Mouse (Mus musculus) liver, postnatal 0 days (tissue): Measurements from ENCODE around the gene Mtss1l.
"Not testable (repeated sequence)": the region's sequence is repeated elsewhere in the genome, so short reads cannot be mapped to it uniquely, and the experiment has no call there.

Experiments used
- CTCF ChIP-seq: sonication (generic); IDR thresholded peaks from 2 replicates; pipeline ENCODE4 v1.5.1; 2016; ENCODE audit warnings: antibody characterized with exemption, low read depth
- EP300 ChIP-seq: IDR thresholded peaks from 2 replicates; pipeline ENCODE4 v1.6.1; 2016; ENCODE audit warnings: antibody characterized with exemption, low read depth, mild to moderate bottlenecking

GRCm38 (mm10) chr8:110786501-110786900 is 65.2 kb downstream of the Mtss1l start:
- TF ChIP-seq CTCF, EP300: not testable (repeated sequence)
